Mouse (Mus musculus) heart, postnatal 0 days (tissue): ENCODE measurements at regions not wholly inside any gene's neighbourhood (a gene's known extent, or its start where the extent isn't known, plus 50 kb on each side); places are given as distances from the start of the nearest gene placed in this dataset.

Experiments used
- CTCF ChIP-seq: IDR thresholded peaks from 2 replicates; pipeline ENCODE4 v1.5.1; 2016; ENCODE audit warnings: antibody characterized with exemption, control low read depth, low read depth
- EP300 ChIP-seq: IDR thresholded peaks from 2 replicates; pipeline ENCODE4 v1.6.1; 2016; ENCODE audit warnings: antibody characterized with exemption, low read depth

GRCm38 (mm10) chr15:36924171-36924570, 83.4 kb downstream of the Zfp706 start:
- TF ChIP-seq EP300: no peak
- TF ChIP-seq CTCF: no peak
